Mouse (Mus musculus) megakaryocyte, embryonic 14.5 days (primary cell): ENCODE data around the gene B3gnt2. TPM values are rescaled to one million over a fixed set of nuclear protein-coding genes. Genes with fewer than 3 reads are reported as not detected.

ENCODE experiments used
- H3K27me3 ChIP-seq: replicated peaks from 2 replicates; pipeline ENCODE3; 2012; ENCODE audit warnings: inconsistent platforms
- H3K36me3 ChIP-seq: replicated peaks from 2 replicates; pipeline ENCODE3; 2012; ENCODE audit warnings: low read length, inconsistent platforms, mixed read lengths
- H3K4me1 ChIP-seq: 2 replicates; pipeline ENCODE4 v1.6.1; 2012; ENCODE audit warnings: inconsistent platforms
- H3K4me3 ChIP-seq: replicated peaks from 2 replicates; pipeline ENCODE3; 2012; ENCODE audit warnings: moderate library complexity, mild to moderate bottlenecking, inconsistent platforms
- H3K9me3 ChIP-seq: 2 replicates; pipeline ENCODE4 v1.6.1; 2012; ENCODE audit warnings: inconsistent platforms
- FLI1 ChIP-seq: IDR thresholded peaks from 2 replicates; pipeline ENCODE4 v1.6.1; 2012; ENCODE audit warnings: low read length, inconsistent platforms, mixed read lengths
- GATA1 ChIP-seq: IDR thresholded peaks from 3 replicates; pipeline ENCODE4 v1.6.1; 2012; ENCODE audit warnings: mixed read lengths, low read length, inconsistent platforms, borderline replicate concordance
- polyA plus RNA-seq: library from polyadenylated mRNA; stranded (reverse); fragments of >175 nt; gene quantifications from 2 replicates; pipeline ENCODE4 v1.2.3, GENCODE M21; 2012; ENCODE audit warnings: low replicate concordance; ENCODE audit not compliant: insufficient read depth

B3gnt2 gene
- polyA plus RNA-seq, 1 experiment: 6.1 TPM

- H3K36me3 ChIP-seq: peaks cover 4% of the 10 kb centered on the region
- H3K4me3 ChIP-seq: peak overlapping the region; percentile 20
- H3K4me1 ChIP-seq: peaks cover 47% of the 10 kb centered on the region
- TF ChIP-seq FLI1 (no peak), GATA1 (no peak)
- no peaks in the 10 kb centered on the region for H3K27me3 ChIP-seq
- H3K9me3 ChIP-seq: peaks cover under 1% of the 10 kb centered on the region; the same call in 1 of the 2 replicates
Measured at GRCm38 (mm10) chr11:22782705-22783124, 78.0 kb downstream of the B3gnt2 start.

DNA sequence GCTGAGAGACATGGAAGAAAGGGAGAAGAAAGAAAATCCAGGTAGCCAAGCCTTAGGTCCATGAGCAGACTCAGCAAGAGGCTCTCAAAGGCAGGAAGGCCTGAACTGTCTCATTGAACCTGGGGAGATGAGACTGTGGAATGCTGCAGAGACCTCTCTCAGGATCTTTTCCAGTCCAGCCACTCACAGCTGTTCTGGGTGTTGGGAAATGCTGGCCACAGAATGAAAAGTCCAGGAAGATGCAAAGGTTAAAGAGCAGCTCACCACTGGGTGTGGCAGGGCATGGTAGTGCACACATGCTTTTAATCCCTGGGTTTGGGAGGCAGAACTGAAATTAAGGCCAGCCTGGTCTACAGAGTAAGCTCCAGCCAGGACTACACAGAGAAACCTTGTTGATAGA, 79.6 kb downstream of the B3gnt2 start:
- Histone ChIP-seq H3K9me3 (peaks cover 6% of the 10 kb centered on the region), H3K4me1 (peaks cover 46% of the 10 kb centered on the region), H3K36me3 (peaks cover 6% of the 10 kb centered on the region), H3K4me3 (no peak overlapping the region), H3K27me3 (no peaks in the 10 kb centered on the region)
- TF ChIP-seq GATA1 (no peak), FLI1 (no peak)

DNA sequence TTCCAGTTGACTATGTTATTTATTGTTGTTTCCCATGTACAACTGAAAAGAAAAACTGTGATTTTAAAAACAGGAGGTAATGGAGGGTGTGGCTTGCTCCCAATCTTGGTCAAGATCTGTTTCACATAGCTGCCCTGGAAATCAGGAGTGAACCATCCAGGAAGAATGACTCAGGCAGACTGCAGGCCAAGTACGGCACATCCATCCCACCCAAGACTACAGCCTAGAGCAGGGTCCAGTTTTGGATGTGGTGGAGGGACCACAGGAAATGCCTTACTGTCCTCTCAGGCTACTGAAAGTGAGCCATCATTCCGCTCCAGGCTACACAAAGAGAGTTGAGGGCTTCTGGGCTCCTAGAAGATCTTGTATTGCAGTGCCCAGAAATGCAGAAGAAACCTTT, 80.0 kb downstream of the B3gnt2 start:
- Histone ChIP-seq H3K4me3 (peak overlapping the region; percentile 19), H3K4me1 (peaks cover 43% of the 10 kb centered on the region), H3K27me3 (no peaks in the 10 kb centered on the region), H3K36me3 (peaks cover 6% of the 10 kb centered on the region), H3K9me3 (peaks cover 6% of the 10 kb centered on the region)
- TF ChIP-seq FLI1: no peak
- TF ChIP-seq GATA1: no peak

GRCm38 (mm10) chr11:22779821-22780551, 80.8 kb downstream of the B3gnt2 start:
- peaks cover 48% of the 10 kb centered on the region for H3K4me1 ChIP-seq

GRCm38 (mm10) chr11:22778596-22778995, 82.2 kb downstream of the B3gnt2 start:
- Histone ChIP-seq H3K4me3 (no peak overlapping the region), H3K9me3 (peaks cover 6% of the 10 kb centered on the region), H3K4me1 (peaks cover 45% of the 10 kb centered on the region), H3K27me3 (no peaks in the 10 kb centered on the region), H3K36me3 (peaks cover 6% of the 10 kb centered on the region)
- TF ChIP-seq FLI1 (no peak), GATA1 (no peak)

More at GRCm38 (mm10) chr11:22779821-22780551, 80.8 kb downstream of the B3gnt2 start:
- H3K36me3 ChIP-seq: peaks cover 6% of the 10 kb centered on the region
- H3K9me3 ChIP-seq: peaks cover 6% of the 10 kb centered on the region
- no peaks in the 10 kb centered on the region for H3K27me3 ChIP-seq
- no peak for TF ChIP-seq FLI1
- no peak for TF ChIP-seq GATA1
- no peak overlapping the region for H3K4me3 ChIP-seq

DNA sequence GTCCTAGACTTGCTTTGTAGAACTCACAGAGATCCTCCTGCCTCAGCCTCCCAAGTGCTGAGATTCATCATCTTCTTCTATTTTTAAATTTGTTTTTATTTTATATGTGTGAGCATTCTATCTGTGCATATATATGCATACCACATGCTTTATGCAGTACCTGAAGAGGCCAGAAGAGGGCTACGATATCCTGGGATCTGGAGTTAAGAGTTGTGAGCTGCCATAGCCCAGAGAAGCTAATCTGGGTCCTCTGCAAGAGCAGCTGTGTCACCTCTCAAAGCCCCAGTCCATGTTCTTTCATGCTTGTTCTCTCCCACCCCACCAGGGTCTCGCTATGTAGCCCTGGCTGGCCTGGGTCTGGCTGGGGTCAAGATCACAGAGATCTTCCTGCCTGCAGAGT, 83.2 kb downstream of the B3gnt2 start:
- Histone ChIP-seq H3K9me3 (peaks cover 6% of the 10 kb centered on the region), H3K27me3 (no peaks in the 10 kb centered on the region), H3K4me3 (no peak overlapping the region), H3K4me1 (peaks cover 39% of the 10 kb centered on the region), H3K36me3 (peaks cover 6% of the 10 kb centered on the region)
- TF ChIP-seq GATA1: no peak

DNA sequence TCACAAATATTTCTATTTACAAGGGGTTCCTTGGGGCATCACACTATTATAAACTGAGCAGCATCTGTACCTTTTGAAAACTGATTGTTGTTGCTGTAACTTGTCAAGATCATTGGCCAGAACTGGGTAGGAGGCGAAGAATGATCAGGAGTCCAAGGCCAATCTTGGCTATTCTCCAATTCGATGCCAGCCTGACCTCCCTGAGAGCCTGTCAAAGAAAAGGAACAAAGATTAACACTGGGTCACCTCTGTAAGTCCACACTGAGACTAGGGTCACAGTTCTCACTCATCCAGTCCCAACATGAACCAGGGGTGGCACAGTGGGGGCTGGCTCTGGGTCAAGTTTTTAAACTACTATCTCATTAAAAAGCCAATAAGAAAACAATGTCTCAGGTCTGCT, 85.9 kb downstream of the B3gnt2 start:
- H3K4me1 ChIP-seq: peaks cover 22% of the 10 kb centered on the region
- no peak overlapping the region for H3K4me3 ChIP-seq
- peaks cover 6% of the 10 kb centered on the region for H3K9me3 ChIP-seq
- TF ChIP-seq GATA1 (no peak), FLI1 (no peak)
- peaks cover 6% of the 10 kb centered on the region for H3K36me3 ChIP-seq
- no peaks in the 10 kb centered on the region for H3K27me3 ChIP-seq

- Histone ChIP-seq H3K36me3 (peaks cover 3% of the 10 kb centered on the region), H3K4me3 (no peak overlapping the region), H3K9me3 (no peaks in the 10 kb centered on the region), H3K4me1 (peaks cover 17% of the 10 kb centered on the region), H3K27me3 (no peaks in the 10 kb centered on the region)
- TF ChIP-seq GATA1 (no peak), FLI1 (no peak)
Measured at GRCm38 (mm10) chr11:22766238-22766637, 94.5 kb downstream of the B3gnt2 start.

GRCm38 (mm10) chr11:22765425-22765824, 95.3 kb downstream of the B3gnt2 start:
- TF ChIP-seq GATA1 (no peak), FLI1 (no peak)
- H3K4me1 ChIP-seq: peaks cover 23% of the 10 kb centered on the region
- H3K36me3 ChIP-seq: peaks cover 7% of the 10 kb centered on the region
- H3K9me3 ChIP-seq: no peaks in the 10 kb centered on the region
- H3K4me3 ChIP-seq: no peak overlapping the region
- no peaks in the 10 kb centered on the region for H3K27me3 ChIP-seq

DNA sequence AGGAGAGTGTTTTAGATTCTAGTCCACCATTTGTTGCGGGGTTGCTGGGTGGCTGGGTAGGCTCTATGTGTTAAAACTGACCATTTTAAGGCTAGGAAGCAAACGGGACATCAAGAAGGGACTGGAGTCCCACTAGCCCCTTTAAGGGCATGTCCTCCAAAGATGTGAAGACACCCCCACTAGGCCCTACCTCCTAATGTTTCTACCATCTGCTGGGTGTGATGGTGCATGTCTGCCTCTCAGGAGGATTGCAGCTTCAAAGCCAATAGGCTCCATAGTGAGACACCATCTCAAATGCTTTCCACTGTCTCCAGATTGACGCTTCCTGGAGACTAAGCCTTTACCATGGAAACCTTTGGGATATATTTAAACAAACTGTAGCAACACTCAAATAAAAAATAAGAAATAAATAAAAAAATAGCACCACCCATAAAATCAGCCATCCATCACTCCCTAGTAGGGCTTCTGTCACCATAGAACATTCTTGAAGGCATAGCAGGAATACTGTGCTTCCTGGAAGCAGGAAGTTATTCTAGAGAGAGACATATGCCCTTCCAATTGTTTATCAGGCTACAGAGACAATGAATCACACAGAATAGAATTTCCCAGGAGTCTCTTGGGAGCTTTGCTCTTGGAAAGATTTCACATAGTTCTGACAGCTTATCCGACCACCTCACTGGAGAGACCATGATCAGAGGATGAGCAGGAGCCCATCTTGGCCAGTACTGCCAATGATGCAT, 97.0 kb downstream of the B3gnt2 start:
- Histone ChIP-seq H3K27me3 (no peaks in the 10 kb centered on the region), H3K9me3 (no peaks in the 10 kb centered on the region), H3K36me3 (peaks cover 14% of the 10 kb centered on the region), H3K4me3 (no peak overlapping the region), H3K4me1 (peaks cover 23% of the 10 kb centered on the region)
- TF ChIP-seq GATA1: no peak
- TF ChIP-seq FLI1: no peak
